Mouse (Mus musculus) MEL (cell line): ENCODE measurements around the gene Drc7. TPM values are rescaled to one million over a fixed set of nuclear protein-coding genes. Genes with fewer than 3 reads are reported as not detected.
A peak's percentile ranks its signal among the peaks of the same experiment; 100 is the strongest.

Source experiments
- DNase-seq: peaks from one replicate; pipeline ENCODE4 v3.0.0; 2011; ENCODE audit warnings: low read depth, low spot score
- H3K27ac ChIP-seq: 2 replicates; pipeline ENCODE4 v1.5.1; 2012; ENCODE audit warnings: low read depth, mild to moderate bottlenecking, control low read depth, low read length, moderate library complexity; ENCODE audit not compliant: control insufficient read depth
- H3K27me3 ChIP-seq, 2 experiments: fragments of 150-350 bp in 1 of 2; sonication (generic) in 1 of 2; 2 replicates each; pipeline ENCODE4 v1.6.1; 2012; ENCODE audit warnings: low read length in 2 of 2, mild to moderate bottlenecking in 2 of 2, improper control_type of control experiment in 1 of 2, moderate library complexity in 1 of 2; ENCODE audit not compliant: insufficient read depth in 2 of 2, control insufficient read depth in 1 of 2
- H3K36me3 ChIP-seq, 2 experiments: 2 replicates each; pipeline ENCODE4 v1.6.1; 2012 to 2014; ENCODE audit warnings: low read length in 2 of 2, improper control_type of control experiment in 1 of 2, inconsistent platforms in 1 of 2, mild to moderate bottlenecking in 1 of 2; ENCODE audit not compliant: insufficient read depth in 2 of 2, control insufficient read depth in 1 of 2
- H3K4me1 ChIP-seq, 2 experiments: fragments of 150-350 bp in 1 of 2; sonication (generic) in 1 of 2; 2 replicates each; pipeline ENCODE4 v1.6.1; 2012; ENCODE audit warnings: low read length in 2 of 2, improper control_type of control experiment in 1 of 2, mild to moderate bottlenecking in 1 of 2; ENCODE audit not compliant: insufficient read depth in 2 of 2, control insufficient read depth in 1 of 2
- H3K4me3 ChIP-seq, 2 experiments: fragments of 150-350 bp in 1 of 2; sonication (generic) in 1 of 2; 2 replicates each; pipeline ENCODE4 v1.5.1; 2012; ENCODE audit warnings: low read depth in 2 of 2, low read length in 2 of 2, mild to moderate bottlenecking in 2 of 2, moderate library complexity in 2 of 2, control low read depth in 1 of 2, improper control_type of control experiment in 1 of 2; ENCODE audit not compliant: control insufficient read depth in 1 of 2, insufficient read depth in 1 of 2
- H3K79me2 ChIP-seq: 2 replicates; pipeline ENCODE4 v1.6.1; 2012; ENCODE audit warnings: mild to moderate bottlenecking, low read length, moderate library complexity; ENCODE audit not compliant: control insufficient read depth, poor library complexity, insufficient read depth
- H3K9ac ChIP-seq: 2 replicates; pipeline ENCODE4 v1.6.1; 2012; ENCODE audit warnings: low read depth, mild to moderate bottlenecking, control low read depth, low read length, moderate library complexity; ENCODE audit not compliant: control insufficient read depth, poor library complexity, severe bottlenecking
- H3K9me3 ChIP-seq: fragments of 150-350 bp; sonication (generic); replicated peaks from 2 replicates; pipeline ENCODE4 v1.6.1; 2012; ENCODE audit warnings: mild to moderate bottlenecking, low read length, improper control_type of control experiment, moderate library complexity; ENCODE audit not compliant: insufficient read depth
- BHLHE40 ChIP-seq: IDR thresholded peaks from 2 replicates; pipeline ENCODE4 v1.6.1; 2012; ENCODE audit warnings: low read depth, mild to moderate bottlenecking, inconsistent platforms, low read length, improper control_type of control experiment, borderline replicate concordance
- CHD1 ChIP-seq: IDR thresholded peaks from 2 replicates; pipeline ENCODE4 v1.6.1; 2012; ENCODE audit warnings: low read depth, mild to moderate bottlenecking, inconsistent platforms, low read length, improper control_type of control experiment
- ETS1 ChIP-seq: IDR thresholded peaks from 2 replicates; pipeline ENCODE4 v1.6.1; 2012; ENCODE audit warnings: low read depth, mild to moderate bottlenecking, inconsistent platforms, low read length, improper control_type of control experiment, moderate library complexity
- GATA1 ChIP-seq: IDR thresholded peaks from 2 replicates; pipeline ENCODE4 v1.6.1; 2011; ENCODE audit warnings: low read depth, low read length, improper control_type of control experiment
- JUND ChIP-seq: IDR thresholded peaks from 2 replicates; pipeline ENCODE4 v1.6.1; 2011; ENCODE audit warnings: low read depth, mild to moderate bottlenecking, improper control_type of control experiment, low read length
- KAT2A ChIP-seq: conservative IDR thresholded peaks from 2 replicates; pipeline ENCODE4 v1.6.1; 2012; ENCODE audit warnings: low read depth, low read length, improper control_type of control experiment, inconsistent platforms
- MAFK ChIP-seq: IDR thresholded peaks from 2 replicates; pipeline ENCODE4 v1.6.1; 2011; ENCODE audit warnings: low read depth, mild to moderate bottlenecking, low read length, improper control_type of control experiment, borderline replicate concordance
- MEF2A ChIP-seq: IDR thresholded peaks from 2 replicates; pipeline ENCODE4 v1.6.1; 2014; ENCODE audit warnings: low read depth, mild to moderate bottlenecking, inconsistent platforms, low read length, improper control_type of control experiment; ENCODE audit not compliant: poor library complexity, insufficient replicate concordance, severe bottlenecking; ENCODE audit errors: extremely low read depth
- MXI1 ChIP-seq: IDR thresholded peaks from 2 replicates; pipeline ENCODE4 v1.6.1; 2011; ENCODE audit warnings: mild to moderate bottlenecking, low read depth, low read length, improper control_type of control experiment
- MYB ChIP-seq: IDR thresholded peaks from 2 replicates; pipeline ENCODE4 v1.6.1; 2011; ENCODE audit warnings: mild to moderate bottlenecking, low read depth, low read length, improper control_type of control experiment
- MYC ChIP-seq: IDR thresholded peaks from 2 replicates; pipeline ENCODE4 v1.6.1; 2011; ENCODE audit warnings: low read depth, mild to moderate bottlenecking, low read length, improper control_type of control experiment, moderate library complexity
- NRF1 ChIP-seq: IDR thresholded peaks from 2 replicates; pipeline ENCODE4 v1.6.1; 2014; ENCODE audit warnings: low read depth, mild to moderate bottlenecking, inconsistent platforms, low read length, improper control_type of control experiment, moderate library complexity; ENCODE audit not compliant: poor library complexity, insufficient read depth, severe bottlenecking
- POLR2A ChIP-seq, 2 experiments: IDR thresholded peaks; 2 replicates each; pipeline ENCODE4 v1.6.1; 2011 to 2012; ENCODE audit warnings: low read length in 2 of 2, mild to moderate bottlenecking in 2 of 2, control low read depth in 1 of 2, improper control_type of control experiment in 1 of 2, low read depth in 1 of 2, moderate library complexity in 1 of 2; ENCODE audit not compliant: control insufficient read depth in 1 of 2, insufficient read depth in 1 of 2, poor library complexity in 1 of 2
- RAD21 ChIP-seq: IDR thresholded peaks from 2 replicates; pipeline ENCODE4 v1.6.1; 2011; ENCODE audit warnings: mild to moderate bottlenecking, low read depth, low read length, improper control_type of control experiment
- RCOR1 ChIP-seq: IDR thresholded peaks from 2 replicates; pipeline ENCODE4 v1.6.1; 2012; ENCODE audit warnings: low read depth, mild to moderate bottlenecking, inconsistent platforms, low read length, improper control_type of control experiment
- SIN3A ChIP-seq: IDR thresholded peaks from 2 replicates; pipeline ENCODE4 v1.6.1; 2012; ENCODE audit warnings: low read length, improper control_type of control experiment, inconsistent platforms
- TBP ChIP-seq: IDR thresholded peaks from 2 replicates; pipeline ENCODE4 v1.8.0; 2011; ENCODE audit warnings: low read depth, low read length, improper control_type of control experiment
- UBTF ChIP-seq: IDR thresholded peaks from 2 replicates; pipeline ENCODE4 v1.6.1; 2012; ENCODE audit warnings: low read depth, mild to moderate bottlenecking, inconsistent platforms, low read length, improper control_type of control experiment, moderate library complexity, borderline replicate concordance; ENCODE audit not compliant: insufficient read depth
- ZKSCAN1 ChIP-seq: IDR thresholded peaks from 2 replicates; pipeline ENCODE4 v1.6.1; 2012; ENCODE audit warnings: low read depth, mild to moderate bottlenecking, inconsistent platforms, low read length, improper control_type of control experiment, moderate library complexity
- ZNF384 ChIP-seq: IDR thresholded peaks from 2 replicates; pipeline ENCODE4 v1.6.1; 2012; ENCODE audit warnings: low read depth, mild to moderate bottlenecking, inconsistent platforms, low read length, improper control_type of control experiment
- polyA plus RNA-seq, 2 experiments: library from polyadenylated mRNA; stranded (reverse) in 1 of 2; unstranded in 1 of 2; fragments of >175 nt in 1 of 2; fragments of >200 nt in 1 of 2; gene quantifications; 2 replicates each; pipeline versions ENCODE4 v1.2.1 to v1.2.4; 2012; ENCODE audit warnings: low replicate concordance in 2 of 2, low read depth in 1 of 2; ENCODE audit not compliant: insufficient read length in 2 of 2, insufficient read depth in 1 of 2, missing spikeins in 1 of 2
- total RNA-seq: library from RNA; depleted of rRNA; stranded (reverse); fragments of 300-350 nt; gene quantifications from 2 replicates; pipeline ENCODE4 v1.2.3, GENCODE M21; 2012

Drc7 gene
- total and polyA plus RNA-seq, 3 experiments: 0.04 to 0.07 TPM; not detected in 1

- peak; percentile 8 for DNase-seq
- Histone ChIP-seq H3K79me2 (no peaks in the 10 kb centered on the region), H3K4me3 (no peak overlapping the region), H3K27ac (no peak overlapping the region), H3K36me3 (no peaks in the 10 kb centered on the region), H3K9ac (no peak overlapping the region), H3K4me1 (no peaks in the 10 kb centered on the region), H3K27me3 (peaks cover 0 to 3% of the 10 kb centered on the region in 2 experiments; a peak in 2 of 4 replicates), H3K9me3 (no peaks in the 10 kb centered on the region)
- TF ChIP-seq RCOR1 (no peak), MYB (no peak), MAFK (no peak), ZNF384 (no peak), POLR2A (IDR thresholded peaks at IDR 0.05; ENCODE audit: control insufficient read depth in 1 of 2, insufficient read depth in 1 of 2, low read depth in 1 of 2, low read length in 2 of 2, poor library complexity in 1 of 2) (no peak), BHLHE40 (no peak), JUND (no peak), TBP (no peak)
Observed at GRCm38 (mm10) chr8:95020293-95020777, 34.6 kb upstream of the Drc7 start.

GRCm38 (mm10) chr8:95020821-95021220 is 34.1 kb upstream of the Drc7 start:
- H3K4me3 ChIP-seq: no peak overlapping the region
- no peaks in the 10 kb centered on the region for H3K36me3 ChIP-seq
- peaks cover 0 to 3% of the 10 kb centered on the region in 2 experiments; a peak in 2 of 4 replicates for H3K27me3 ChIP-seq
- H3K9me3 ChIP-seq: no peaks in the 10 kb centered on the region
- no peaks in the 10 kb centered on the region for H3K4me1 ChIP-seq
- no peak for DNase-seq
- no peak for TF ChIP-seq ETS1
- TF ChIP-seq JUND: no peak
- no peak overlapping the region for H3K9ac ChIP-seq
- no peak overlapping the region for H3K27ac ChIP-seq
- H3K79me2 ChIP-seq: no peaks in the 10 kb centered on the region

- Histone ChIP-seq H3K27ac (no peak overlapping the region), H3K9me3 (no peaks in the 10 kb centered on the region), H3K9ac (no peak overlapping the region), H3K36me3 (no peaks in the 10 kb centered on the region), H3K79me2 (no peaks in the 10 kb centered on the region), H3K27me3 (peaks cover 0 to 3% of the 10 kb centered on the region in 2 experiments; a peak in 2 of 4 replicates), H3K4me3 (no peak overlapping the region), H3K4me1 (no peaks in the 10 kb centered on the region)
- TF ChIP-seq ZNF384 (no peak), KAT2A (no peak), ZKSCAN1 (no peak), MXI1 (no peak), CHD1 (no peak), ETS1 (no peak), MYC (no peak), POLR2A (IDR thresholded peaks at IDR 0.05; ENCODE audit: control insufficient read depth in 1 of 2, insufficient read depth in 1 of 2, low read depth in 1 of 2, low read length in 2 of 2, poor library complexity in 1 of 2) (no peak), RAD21 (no peak), SIN3A (no peak), UBTF (no peak), MEF2A (no peak), GATA1 (no peak), NRF1 (no peak)
- DNase-seq: no peak
Observed at GRCm38 (mm10) chr8:95023201-95023600, 31.7 kb upstream of the Drc7 start.
